Mouse (Mus musculus) CH12.LX (cell line): ENCODE measurements around the gene Alppl2.

Experiments
- CHD2 ChIP-seq: IDR thresholded peaks from 2 replicates; pipeline ENCODE4 v1.6.1; 2011; ENCODE audit warnings: low read length, improper control_type of control experiment
- CTCF ChIP-seq, 2 experiments: IDR thresholded peaks in 1 of 2; conservative IDR thresholded peaks in 1 of 2; 2 replicates each; pipeline ENCODE4 v1.5.1; 2011 to 2012; ENCODE audit warnings: low read depth in 2 of 2, low read length in 2 of 2, improper control_type of control experiment in 1 of 2, inconsistent platforms in 1 of 2, mild to moderate bottlenecking in 1 of 2, moderate library complexity in 1 of 2
- E2F4 ChIP-seq: IDR thresholded peaks from 2 replicates; pipeline ENCODE4 v1.6.1; 2011; ENCODE audit warnings: low read depth, low read length, improper control_type of control experiment; ENCODE audit not compliant: insufficient replicate concordance
- MAX ChIP-seq: IDR thresholded peaks from 2 replicates; pipeline ENCODE4 v1.6.1; 2011; ENCODE audit warnings: low read length, improper control_type of control experiment
- NELFE ChIP-seq: IDR thresholded peaks from 2 replicates; pipeline ENCODE4 v1.6.1; 2011; ENCODE audit warnings: low read depth, low read length, improper control_type of control experiment
- POLR2A ChIP-seq: IDR thresholded peaks from 2 replicates; pipeline ENCODE4 v1.6.1; 2011; ENCODE audit warnings: low read depth, mild to moderate bottlenecking, improper control_type of control experiment, low read length
- POLR2AphosphoS2 ChIP-seq: IDR thresholded peaks from 2 replicates; pipeline ENCODE4 v1.6.1; 2011; ENCODE audit warnings: low read depth, low read length, improper control_type of control experiment
- RCOR1 ChIP-seq: conservative IDR thresholded peaks from 2 replicates; pipeline ENCODE4 v1.6.1; 2012; ENCODE audit warnings: low read depth, mild to moderate bottlenecking, inconsistent platforms, low read length, improper control_type of control experiment
- SIN3A ChIP-seq: IDR thresholded peaks from 2 replicates; pipeline ENCODE4 v1.6.1; 2012; ENCODE audit warnings: low read length, improper control_type of control experiment, inconsistent platforms
- TBP ChIP-seq: conservative IDR thresholded peaks from 2 replicates; pipeline ENCODE4 v1.6.1; 2011; ENCODE audit warnings: low read depth, low read length, improper control_type of control experiment
- UBTF ChIP-seq: IDR thresholded peaks from 2 replicates; pipeline ENCODE4 v1.6.1; 2012; ENCODE audit warnings: low read depth, mild to moderate bottlenecking, inconsistent platforms, low read length, improper control_type of control experiment, moderate library complexity
- ZKSCAN1 ChIP-seq: IDR thresholded peaks from 2 replicates; pipeline ENCODE4 v1.6.1; 2012; ENCODE audit warnings: low read depth, inconsistent platforms, low read length, improper control_type of control experiment, borderline replicate concordance
- ZMIZ1 ChIP-seq: IDR thresholded peaks from 2 replicates; pipeline ENCODE4 v1.6.1; 2012; ENCODE audit warnings: low read depth, mild to moderate bottlenecking, inconsistent platforms, low read length, improper control_type of control experiment

DNA sequence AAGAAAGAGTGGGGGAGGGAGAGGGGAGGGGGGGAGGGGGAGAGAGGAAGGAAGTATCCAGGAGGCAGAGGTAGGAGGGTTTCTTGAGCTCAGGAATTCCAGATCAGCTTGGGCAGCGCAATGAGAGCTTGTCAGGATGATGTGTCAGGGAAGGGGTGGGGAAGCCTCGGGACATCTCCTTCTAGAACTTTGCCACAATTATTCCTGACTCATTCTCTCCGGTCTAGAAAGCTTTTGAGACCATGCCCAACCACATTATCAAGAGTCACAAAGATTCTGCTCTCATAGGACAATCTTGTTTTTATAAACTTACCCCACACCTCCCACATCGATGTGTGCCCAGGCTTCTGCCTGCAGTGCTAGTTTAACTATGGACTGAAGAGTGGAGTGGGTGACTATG, 42.1 kb upstream of the Alppl2 start:
- TF ChIP-seq E2F4, result no peak
- no peak for TF ChIP-seq ZKSCAN1
- no peak for TF ChIP-seq RCOR1
- TF ChIP-seq NELFE, result no peak
- no peak for TF ChIP-seq CHD2
- no peak for TF ChIP-seq POLR2A
- TF ChIP-seq UBTF, result no peak
- TF ChIP-seq ZMIZ1, result no peak
- TF ChIP-seq MAX, result no peak
- TF ChIP-seq TBP, result no peak
- no peak for TF ChIP-seq POLR2AphosphoS2
- no peak for TF ChIP-seq SIN3A
- TF ChIP-seq CTCF (conservative IDR thresholded peaks at IDR 0.05 in 1 of 2, IDR thresholded peaks at IDR 0.05 in 1 of 2; ENCODE audit: low read depth in 2 of 2, low read length in 2 of 2), result no peak
